Mouse (Mus musculus): ENCODE results near the gene Nudt2.

The Nudt2 gene

GRCm38 (mm10) chr4:41520641-41521040 is 55.7 kb downstream of the Nudt2 start:
- DNase-seq (ENCODE audit: extremely low spot score): no peak

- DNase-seq (ENCODE audit: extremely low spot score): no peak
These were observed 57.2 kb downstream of the Nudt2 start for GRCm38 (mm10) chr4:41522136-41522535.

GRCm38 (mm10) chr4:41522788-41523187 is 57.8 kb downstream of the Nudt2 start:
- peak; percentile 41 for DNase-seq (ENCODE audit: extremely low spot score)

GRCm38 (mm10) chr4:41523839-41524238 is 58.9 kb downstream of the Nudt2 start:
- DNase-seq (ENCODE audit: extremely low spot score): no peak

- DNase-seq (ENCODE audit: extremely low spot score): no peak
These were observed 59.9 kb downstream of the Nudt2 start for GRCm38 (mm10) chr4:41524829-41525228.

- no peak for DNase-seq (ENCODE audit: extremely low spot score)
These were observed 61.6 kb downstream of the Nudt2 start for GRCm38 (mm10) chr4:41526553-41526952.

- peak; percentile 34 for DNase-seq (ENCODE audit: extremely low spot score)
These were observed 62.1 kb downstream of the Nudt2 start for GRCm38 (mm10) chr4:41527076-41527475.

GRCm38 (mm10) chr4:41527996-41528395 is 63.0 kb downstream of the Nudt2 start:
- DNase-seq (ENCODE audit: extremely low spot score): no peak
